Mouse (Mus musculus) heart, postnatal 0 days (tissue): ENCODE results near the gene Amd1. TPM values are rescaled to one million over a fixed set of nuclear protein-coding genes. Genes with fewer than 3 reads are reported as not detected.
A peak's percentile ranks its signal among the peaks of the same experiment; 100 is the strongest.

ENCODE experiments used
- ATAC-seq: fragments of 200-750 bp; cut with Nextera tagmentation; 2 replicates; pipeline ENCODE4 v1.8.0; 2017; ENCODE audit warnings: low read depth, moderate number of reproducible peaks, moderate library complexity; ENCODE audit not compliant: insufficient read depth
- DNase-seq: peaks from one replicate; pipeline ENCODE4 v3.0.0-alpha.2; 2016; ENCODE audit warnings: low spot score
- H3K27ac ChIP-seq: fragments of 300-500 bp; sonication (generic); 2 replicates; pipeline ENCODE4 v1.5.1; 2014; ENCODE audit warnings: low read depth, mild to moderate bottlenecking
- H3K27me3 ChIP-seq: fragments of 300-500 bp; sonication (generic); 2 replicates; pipeline ENCODE4 v1.6.1; 2014; ENCODE audit warnings: low read length, mixed read lengths; ENCODE audit not compliant: control insufficient read depth, insufficient read depth
- H3K36me3 ChIP-seq: fragments of 300-500 bp; sonication (generic); replicated peaks from 2 replicates; pipeline ENCODE4 v1.6.1; 2014; ENCODE audit warnings: low read length, mixed read lengths; ENCODE audit not compliant: control insufficient read depth, insufficient read depth
- H3K4me1 ChIP-seq: fragments of 300-500 bp; sonication (generic); 2 replicates; pipeline ENCODE4 v1.6.1; 2014; ENCODE audit warnings: antibody characterized with exemption; ENCODE audit not compliant: control insufficient read depth, insufficient read depth
- H3K4me2 ChIP-seq: fragments of 300-500 bp; sonication (generic); 2 replicates; pipeline ENCODE4 v1.6.1; 2014; ENCODE audit warnings: low read depth, mild to moderate bottlenecking, low read length, moderate library complexity
- H3K4me3 ChIP-seq: fragments of 300-500 bp; sonication (generic); 2 replicates; pipeline ENCODE4 v1.5.1; 2014; ENCODE audit warnings: low read depth, low read length
- H3K9ac ChIP-seq: fragments of 300-500 bp; sonication (generic); replicated peaks from 2 replicates; pipeline ENCODE4 v1.6.1; 2014; ENCODE audit warnings: low read depth, low read length, mixed read lengths
- H3K9me3 ChIP-seq: fragments of 300-500 bp; sonication (generic); replicated peaks from 2 replicates; pipeline ENCODE4 v1.6.1; 2016; ENCODE audit warnings: low read length; ENCODE audit not compliant: control insufficient read depth
- CTCF ChIP-seq: IDR thresholded peaks from 2 replicates; pipeline ENCODE4 v1.5.1; 2016; ENCODE audit warnings: antibody characterized with exemption, control low read depth, low read depth
- EP300 ChIP-seq: IDR thresholded peaks from 2 replicates; pipeline ENCODE4 v1.6.1; 2016; ENCODE audit warnings: antibody characterized with exemption, low read depth
- WGBS: fragments of 180-500 bp; shearing (Covaris S2); extraction: QIAGEN DNeasy Blood & Tissue Kit; methylation state at CpG from one replicate; pipeline ENCODE4 v1.1.7; 2014; 5-methylcytosine and 5-hydroxymethylcytosine counted together
- polyA plus RNA-seq: library from polyadenylated mRNA; unstranded; fragments of >200 nt; fragmentation: Nextera tagmentation; extraction: Ambion mirVana; gene quantifications from 2 replicates; pipeline ENCODE4 v1.2.1, GENCODE M21; 2015
- total RNA-seq: library from RNA; depleted of rRNA; stranded (reverse); fragments of >200 nt; gene quantifications from 2 replicates; pipeline ENCODE4 v1.2.3, GENCODE M21; 2014; ENCODE audit warnings: low replicate concordance

The Amd1 gene
- total and polyA plus RNA-seq, 2 experiments from 2014 or later = 25.8 to 48.5 TPM

DNA sequence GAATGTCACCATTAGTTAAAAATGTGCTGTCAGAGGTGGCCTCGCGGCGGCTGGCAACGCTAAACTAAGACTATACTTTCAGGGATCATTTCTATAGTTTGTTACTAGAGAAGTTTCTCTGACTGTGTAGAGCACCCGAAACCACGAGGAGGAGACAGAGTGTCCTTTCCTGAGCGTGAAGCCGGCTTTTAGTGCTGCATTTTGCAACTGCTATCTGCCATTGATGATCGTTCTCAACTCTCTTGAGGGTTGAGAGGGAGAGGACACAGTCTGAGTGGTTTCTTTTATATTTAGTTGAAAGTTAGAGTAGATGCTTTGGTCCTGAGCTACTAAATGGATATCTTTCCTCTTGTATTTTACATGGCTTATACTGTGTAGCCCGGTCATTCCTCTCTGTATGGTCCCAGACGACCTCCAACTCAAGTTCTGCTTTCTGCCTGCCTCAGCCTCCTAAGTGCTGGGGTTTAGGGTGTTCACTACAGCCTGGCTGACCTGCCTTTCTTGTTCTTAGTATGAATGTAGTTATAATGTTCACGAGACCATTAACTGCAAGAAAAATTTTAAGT is 43.5 kb downstream of the Amd1 start:
- Histone ChIP-seq H3K9ac (peak overlapping the region; percentile 27), H3K4me3 (peak overlapping the region; percentile 81), H3K4me1 (no peaks in the 10 kb centered on the region; the same call in 1 of the 2 replicates), H3K9me3 (no peaks in the 10 kb centered on the region), H3K27ac (peak overlapping the region; percentile 89), H3K27me3 (no peaks in the 10 kb centered on the region), H3K4me2 (peak overlapping the region; percentile 62), H3K36me3 (no peaks in the 10 kb centered on the region)
- DNase-seq (peak; percentile 93), ATAC-seq (peak; percentile 79)
- peak; percentile 59 for TF ChIP-seq CTCF
- TF ChIP-seq EP300 = peak; percentile 52
- under 1% methylated on average over 12 of the region's 12 CpGs for WGBS

DNA sequence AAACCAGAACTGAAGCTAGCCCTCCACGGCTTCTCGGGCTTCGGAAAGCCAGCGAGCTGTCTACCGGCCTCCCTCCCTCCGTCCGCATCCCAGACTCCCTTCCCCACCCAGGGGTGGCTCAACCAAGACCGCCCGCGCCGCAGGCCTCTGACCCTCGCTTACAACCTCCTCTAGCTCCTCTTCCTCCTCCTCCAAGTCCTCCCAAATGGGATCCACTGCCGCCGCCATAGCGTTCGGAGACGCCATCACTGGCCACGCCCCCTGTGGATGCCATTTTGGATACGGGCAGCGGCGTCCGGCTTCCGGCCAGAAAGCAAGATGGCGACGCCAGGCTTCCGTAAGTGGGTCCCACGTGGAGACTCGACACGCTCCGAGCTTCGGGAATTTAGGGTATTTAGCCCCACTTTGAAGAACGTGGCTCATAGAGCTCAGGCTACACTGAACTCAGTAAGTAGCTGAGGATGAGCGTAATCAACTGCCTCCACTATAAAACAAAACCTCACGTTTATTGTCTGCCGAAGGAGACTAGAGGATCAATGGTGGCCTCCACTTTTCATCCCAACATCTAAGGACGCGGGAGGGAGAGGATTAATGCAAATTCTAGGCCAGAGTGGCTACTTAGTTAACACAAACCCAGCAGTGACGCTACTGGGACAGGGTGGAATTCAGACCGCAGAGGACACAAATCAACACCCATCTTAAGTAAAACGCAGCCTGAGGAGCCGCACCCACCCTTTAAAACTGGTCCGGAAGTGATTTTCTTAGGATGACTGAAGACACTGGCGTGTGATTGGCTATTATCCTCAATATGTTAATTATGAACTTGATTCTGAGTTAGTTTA is 44.4 kb downstream of the Amd1 start, which contains the start of gene Gtf3c6:
TSS of gene Gtf3c6 (minus strand) at position 695 of the 842 bp plus-strand sequence.
- Histone ChIP-seq H3K27me3 (no peaks in the 10 kb centered on the region), H3K4me2 (peak within 1 kb of the TSS; percentile 62), H3K9me3 (no peaks in the 10 kb centered on the region), H3K4me3 (peak within 1 kb of the TSS; percentile 81), H3K36me3 (peaks cover under 1% of the 10 kb centered on the region; the same call in 1 of the 2 replicates), H3K27ac (peak within 1 kb of the TSS; percentile 89), H3K9ac (peak within 1 kb of the TSS; percentile 84), H3K4me1 (no peaks in the 10 kb centered on the region; the same call in 1 of the 2 replicates)
- DNase-seq (peak; percentile 92), ATAC-seq (peak; percentile 76)
- WGBS = under 1% methylated on average over 43 of the region's 43 CpGs
- TF ChIP-seq EP300 = no peak
- TF ChIP-seq CTCF = no peak

DNA sequence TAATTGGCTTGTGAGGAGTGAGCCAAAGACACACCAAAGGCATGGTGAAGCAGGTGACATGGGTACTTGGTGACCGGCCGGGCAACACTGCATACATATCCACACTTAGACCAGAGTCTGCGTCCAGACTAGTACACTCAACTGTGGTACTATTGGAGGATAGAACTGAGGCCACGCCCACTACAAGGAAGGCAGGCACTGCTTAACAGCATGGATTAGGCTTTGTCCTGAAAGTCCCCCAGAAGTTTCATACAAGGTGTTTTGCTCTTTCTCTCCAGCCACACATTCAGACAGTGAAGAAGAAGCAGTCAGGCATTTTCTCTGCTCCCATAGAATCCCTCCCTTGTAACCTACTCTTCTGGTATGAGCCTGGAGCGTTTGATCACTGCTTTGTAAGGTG is 45.3 kb downstream of the Amd1 start:
- peak; percentile 67 for ATAC-seq
- peaks cover 10% of the 10 kb centered on the region for H3K36me3 ChIP-seq
- H3K9ac ChIP-seq = peak overlapping the region; percentile 84; the same call in 1 of the 2 replicates
- peak; percentile 76 for DNase-seq
- WGBS = under 1% methylated on average over 5 of the region's 5 CpGs
- peak overlapping the region; percentile 62 for H3K4me2 ChIP-seq
- no peak for TF ChIP-seq CTCF
- no peak for TF ChIP-seq EP300
- peak overlapping the region; percentile 81 for H3K4me3 ChIP-seq
- H3K27me3 ChIP-seq = no peaks in the 10 kb centered on the region
- H3K9me3 ChIP-seq = no peaks in the 10 kb centered on the region
- H3K27ac ChIP-seq = peak overlapping the region; percentile 89
- no peaks in the 10 kb centered on the region; the same call in 1 of the 2 replicates for H3K4me1 ChIP-seq

DNA sequence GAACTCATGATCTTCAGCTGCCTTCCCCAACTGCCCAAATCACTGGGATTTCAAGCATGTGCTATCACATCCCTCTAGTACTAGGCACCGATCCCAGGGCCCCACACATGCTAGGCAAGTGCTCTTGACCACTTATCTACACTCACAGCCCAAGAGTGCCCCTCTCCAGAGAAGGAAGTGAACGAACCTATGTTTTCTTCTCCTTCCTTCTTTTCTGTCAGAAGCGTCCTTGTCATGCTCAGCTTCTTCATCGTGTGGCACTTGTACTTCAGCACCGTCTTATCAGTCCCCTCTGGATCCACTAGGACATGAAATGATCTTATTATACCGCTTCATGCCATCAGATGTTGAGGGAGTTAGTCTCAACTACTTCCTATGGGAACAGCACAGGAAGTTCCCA is 51.0 kb downstream of the Amd1 start:
- 55% methylated on average over 6 of the region's 6 CpGs for WGBS
- H3K27ac ChIP-seq = no peak overlapping the region
- TF ChIP-seq EP300 = no peak
- TF ChIP-seq CTCF = no peak
- peaks cover 9% of the 10 kb centered on the region; the same call in 1 of the 2 replicates for H3K4me1 ChIP-seq
- peaks cover 45% of the 10 kb centered on the region for H3K36me3 ChIP-seq
- no peaks in the 10 kb centered on the region for H3K27me3 ChIP-seq
- H3K4me3 ChIP-seq = no peak overlapping the region
- ATAC-seq (no peak), DNase-seq (no peak)
- no peak overlapping the region for H3K4me2 ChIP-seq
- H3K9ac ChIP-seq = no peak overlapping the region
- no peaks in the 10 kb centered on the region for H3K9me3 ChIP-seq

DNA sequence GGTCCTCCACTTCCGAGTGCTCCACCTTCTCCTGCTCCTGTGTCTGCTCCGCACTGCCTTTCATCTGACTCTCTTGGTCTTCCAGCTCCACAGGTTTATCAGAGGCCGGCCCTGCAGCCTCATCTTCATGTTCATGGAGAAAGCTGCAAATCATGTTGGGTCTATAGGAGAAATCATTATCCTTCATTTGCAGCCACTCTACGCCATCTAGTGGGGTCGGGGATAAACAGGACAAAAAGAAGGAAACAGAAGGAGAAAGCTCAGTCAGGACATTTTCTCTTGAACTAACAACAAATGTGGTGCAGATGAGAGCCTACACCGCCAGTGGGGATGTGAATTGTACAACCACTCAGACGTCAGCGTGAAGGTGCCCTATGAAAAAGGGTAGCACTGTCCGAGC is 52.4 kb downstream of the Amd1 start:
- no peak overlapping the region for H3K4me2 ChIP-seq
- ATAC-seq (no peak), DNase-seq (no peak)
- H3K9ac ChIP-seq = no peak overlapping the region
- H3K9me3 ChIP-seq = no peaks in the 10 kb centered on the region
- TF ChIP-seq EP300 = no peak
- peak; percentile 31 for TF ChIP-seq CTCF
- H3K4me1 ChIP-seq = peaks cover 9% of the 10 kb centered on the region; the same call in 1 of the 2 replicates
- WGBS = 87% methylated on average over 9 of the region's 9 CpGs
- no peak overlapping the region for H3K27ac ChIP-seq
- H3K27me3 ChIP-seq = no peaks in the 10 kb centered on the region
- no peak overlapping the region for H3K4me3 ChIP-seq
- peaks cover 45% of the 10 kb centered on the region for H3K36me3 ChIP-seq
